Mouse (Mus musculus) right cerebral cortex, adult 2 months (tissue): Measurements from ENCODE around the gene Chchd6.

Experiments used
- DNase-seq, 2 experiments: peaks; one replicate each; pipeline ENCODE4 v3.0.0; 2021 to 2022; ENCODE audit warnings: low spot score in 2 of 2

The Chchd6 gene

DNA sequence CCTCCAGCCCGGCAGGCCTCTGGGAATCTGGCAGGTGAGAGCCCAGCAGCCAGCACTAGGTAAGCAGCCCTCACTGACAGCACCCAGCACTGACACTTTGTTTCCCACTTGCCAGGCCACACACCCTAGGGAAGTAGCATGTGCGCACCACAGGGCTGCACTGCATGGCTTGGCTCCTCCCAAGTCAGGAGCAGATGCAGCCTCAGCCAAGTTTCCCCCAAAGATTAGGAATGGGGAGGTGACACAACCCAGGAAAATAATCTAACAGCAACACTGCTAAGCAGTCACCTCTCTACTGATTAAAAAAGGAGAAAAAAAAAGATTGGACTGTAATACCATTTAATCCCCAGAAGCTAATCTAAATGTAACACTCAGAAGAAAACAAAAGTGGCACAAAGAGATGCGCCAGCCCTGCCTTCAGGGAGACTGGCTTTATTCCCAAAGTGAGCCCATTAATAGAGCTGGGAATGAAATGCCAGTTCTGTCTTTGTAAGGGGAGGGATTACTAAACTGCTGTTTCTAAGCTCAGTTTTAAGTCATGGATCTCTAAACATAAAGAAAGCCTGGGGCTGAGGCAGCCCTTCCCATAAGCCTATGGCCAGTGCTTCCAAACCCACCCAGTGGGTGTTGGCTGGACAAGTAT is 188.1 kb downstream of the Chchd6 start:
- DNase-seq = no peak

- DNase-seq = no peak
These were observed 190.5 kb downstream of the Chchd6 start for GRCm38 (mm10) chr6:89404964-89405363.

- DNase-seq = no peak
These were observed 191.9 kb downstream of the Chchd6 start for GRCm38 (mm10) chr6:89403257-89404225.

DNA sequence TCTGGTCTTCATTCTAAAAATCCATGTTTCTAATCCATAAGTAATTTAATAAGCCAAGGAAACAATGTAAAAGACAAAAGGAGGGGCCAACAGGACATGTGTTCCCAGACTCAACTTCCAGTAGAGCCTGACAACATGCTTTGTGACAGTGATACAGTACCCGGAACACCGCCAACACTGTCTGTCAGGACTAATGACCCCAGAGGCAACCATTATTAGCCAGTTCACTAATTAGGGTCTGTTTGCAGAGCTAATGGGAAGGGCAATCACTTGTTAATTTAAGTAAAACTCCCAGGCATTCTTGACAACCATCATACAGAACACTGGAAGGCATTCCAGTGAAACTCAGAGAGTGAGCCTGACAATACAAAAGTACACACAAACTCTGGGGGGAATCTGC is 193.0 kb downstream of the Chchd6 start:
- no peak for DNase-seq

- no peak for DNase-seq
These were observed 195.9 kb downstream of the Chchd6 start for GRCm38 (mm10) chr6:89399564-89399963.

DNA sequence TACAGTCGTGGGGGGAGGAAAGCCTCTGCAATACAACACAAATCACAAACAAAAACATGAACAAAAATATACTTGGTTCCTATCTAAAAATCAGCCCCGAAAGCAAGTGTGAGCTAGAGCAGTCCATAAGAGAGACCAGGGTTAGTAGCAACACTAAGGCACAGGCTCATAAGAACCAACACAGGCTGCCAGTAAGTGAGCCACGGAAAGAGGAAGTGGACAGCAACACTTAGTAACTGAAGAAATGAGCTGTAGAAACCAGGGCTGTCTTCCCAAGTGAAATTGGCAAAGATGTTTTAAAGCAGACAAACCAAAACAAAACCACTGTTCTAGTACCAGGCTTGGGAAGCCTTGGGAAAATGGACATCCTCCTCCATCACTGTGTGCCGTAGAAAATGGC is 197.5 kb downstream of the Chchd6 start:
- DNase-seq = no peak

- DNase-seq = peak in 1 of 2 experiments; percentile 15
These were observed 201.6 kb downstream of the Chchd6 start for GRCm38 (mm10) chr6:89393820-89394219.

- DNase-seq = no peak
These were observed 203.2 kb downstream of the Chchd6 start for GRCm38 (mm10) chr6:89392213-89392612.

GRCm38 (mm10) chr6:89389771-89390170 is 205.7 kb downstream of the Chchd6 start:
- no peak for DNase-seq

GRCm38 (mm10) chr6:89386956-89387355 is 208.5 kb downstream of the Chchd6 start:
- DNase-seq = no peak

DNA sequence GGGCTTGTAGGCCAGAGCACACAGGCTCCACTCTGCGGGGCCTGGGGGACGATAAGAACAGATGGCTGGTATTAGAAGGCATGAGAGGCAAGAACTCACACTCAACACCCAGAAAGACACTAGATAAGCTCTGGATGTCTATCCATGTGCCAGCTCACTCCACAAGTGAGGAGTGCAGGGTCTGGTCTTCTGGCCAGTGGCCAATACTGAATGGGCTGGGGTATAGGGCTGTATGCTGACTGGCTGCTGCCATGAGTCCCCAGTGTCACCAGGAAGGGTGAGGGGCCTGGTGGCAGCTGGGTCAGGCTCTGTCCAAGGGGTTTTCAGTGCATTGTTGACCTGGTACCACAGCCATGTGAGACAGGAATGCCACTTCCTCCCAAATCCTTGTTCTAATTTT is 210.8 kb downstream of the Chchd6 start:
- DNase-seq = no peak

DNA sequence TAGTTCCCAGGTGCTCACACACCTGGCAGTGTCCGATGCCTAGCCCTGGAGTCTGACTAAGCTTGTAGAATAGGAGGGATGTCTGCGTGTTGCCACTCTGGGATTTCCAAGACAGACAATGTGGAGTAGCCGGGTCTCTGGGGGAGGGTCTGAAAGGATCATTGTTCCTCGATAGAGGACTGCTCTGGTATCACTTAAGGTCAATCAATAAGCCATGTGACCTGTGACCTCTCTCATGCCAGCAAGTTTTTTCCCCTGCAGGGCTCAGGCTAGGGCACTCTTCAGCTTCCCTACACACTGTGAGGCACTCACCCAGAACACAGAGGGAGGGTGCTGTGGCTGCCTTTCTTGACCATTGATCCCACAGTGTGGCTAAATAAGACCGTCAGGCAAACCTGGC is 213.6 kb downstream of the Chchd6 start:
- no peak for DNase-seq

GRCm38 (mm10) chr6:89381172-89381571 is 214.3 kb downstream of the Chchd6 start:
- no peak for DNase-seq

- DNase-seq = no peak
These were observed 214.7 kb downstream of the Chchd6 start for GRCm38 (mm10) chr6:89380751-89381150.

DNA sequence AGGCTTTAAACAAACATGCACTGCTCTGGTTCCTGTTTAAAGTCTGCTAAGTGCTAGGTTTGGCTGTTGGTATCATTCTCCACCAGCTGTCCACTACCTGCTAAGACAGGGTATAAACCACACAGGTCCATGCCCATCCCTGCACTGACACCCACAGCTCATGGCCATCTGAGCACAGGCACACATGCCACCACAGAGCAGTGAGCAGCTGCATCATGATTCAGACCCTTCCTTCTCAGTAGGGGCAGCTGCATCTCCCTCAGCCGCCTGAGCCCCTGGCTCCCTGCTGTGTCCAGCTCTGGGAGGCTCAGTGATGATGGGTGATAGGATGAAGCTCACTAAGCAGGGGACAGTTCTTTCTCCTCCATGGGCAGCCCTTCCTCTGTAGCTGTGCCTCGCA is 217.2 kb downstream of the Chchd6 start:
- no peak for DNase-seq

DNA sequence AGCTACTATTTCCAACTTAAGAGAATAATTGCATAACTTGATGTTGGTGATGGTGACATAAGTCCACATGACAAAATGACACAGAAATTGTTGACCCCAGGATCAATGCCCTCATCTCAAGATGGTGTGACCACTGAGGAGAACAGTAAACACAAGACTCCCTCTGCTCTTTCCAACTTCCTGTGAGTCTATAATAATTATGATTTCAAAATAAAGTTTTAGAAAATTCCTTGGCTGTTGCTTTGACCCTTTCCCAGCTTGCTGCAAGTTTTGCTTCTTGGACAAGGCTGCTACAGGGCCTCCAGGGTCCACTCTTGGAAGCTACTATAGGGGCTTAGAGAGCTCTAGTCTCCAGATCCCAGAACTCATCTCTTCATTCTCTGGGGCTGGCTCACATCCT is 226.6 kb downstream of the Chchd6 start:
- no peak for DNase-seq

DNA sequence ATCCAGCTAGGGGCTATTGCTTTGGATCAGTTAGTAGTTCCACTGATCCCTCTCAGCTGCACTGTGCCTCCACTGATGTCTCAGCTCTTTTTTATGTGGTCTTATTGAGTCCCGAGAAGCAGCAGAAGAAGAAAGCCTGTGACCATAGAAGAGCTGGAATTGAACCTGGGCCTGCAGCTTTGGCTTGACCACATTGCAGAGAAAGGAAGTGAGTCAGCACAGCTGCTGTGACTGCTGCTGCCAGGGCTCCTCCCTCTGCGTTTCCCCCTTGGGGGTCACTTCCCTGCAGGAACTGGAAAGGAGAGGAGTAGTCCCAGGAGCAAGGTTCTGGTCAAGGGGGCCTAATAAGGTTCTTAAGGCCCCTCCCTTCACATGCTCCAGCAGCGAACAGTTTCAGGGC is 231.1 kb downstream of the Chchd6 start:
- DNase-seq = no peak

- DNase-seq = peak in 1 of 2 experiments; percentile 42
These were observed 232.4 kb downstream of the Chchd6 start for GRCm38 (mm10) chr6:89363107-89363451.

DNA sequence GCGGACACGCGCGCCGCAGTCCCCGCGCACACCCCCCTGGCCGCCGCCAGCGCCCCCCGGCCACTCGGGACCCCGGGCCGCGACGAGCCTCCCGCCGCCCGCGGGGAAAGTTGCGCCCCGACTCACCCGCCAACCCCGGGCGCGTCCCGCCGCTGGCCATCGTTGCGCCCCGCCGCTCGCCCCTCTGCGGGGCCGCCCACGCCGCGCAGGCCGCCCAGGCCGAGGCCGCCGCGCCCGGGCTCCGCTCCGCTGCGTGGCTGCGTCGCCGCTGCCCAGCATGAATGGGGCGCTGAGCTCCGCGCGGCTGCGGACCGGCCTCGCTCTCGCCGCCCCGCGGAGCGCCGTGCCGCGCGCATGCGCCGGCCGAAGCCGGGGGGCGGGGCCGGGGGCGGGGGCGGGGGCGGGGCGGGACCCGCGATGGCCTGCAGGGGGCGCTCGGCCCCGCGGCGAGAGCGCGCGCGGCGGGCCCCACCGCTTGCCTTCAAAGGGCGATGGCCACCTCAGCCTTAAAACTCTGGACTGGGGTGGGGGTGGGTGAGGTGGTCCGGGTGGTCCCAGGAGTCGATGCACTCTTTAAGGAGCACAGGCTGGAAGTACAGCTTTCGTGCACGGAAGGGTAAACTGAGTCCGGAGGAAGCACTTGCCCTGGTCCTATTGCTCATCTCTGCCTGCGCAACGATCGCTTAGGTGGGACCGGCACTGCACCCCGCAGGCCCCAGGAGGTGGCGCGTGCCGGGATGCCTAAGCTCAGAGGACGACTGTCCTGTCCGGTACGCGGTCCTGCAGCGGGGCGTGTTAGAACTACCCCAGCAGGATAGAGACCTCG is 233.0 kb downstream of the Chchd6 start, which contains the start of gene Plxna1:
Gene Plxna1 (minus strand): TSS at position 340 of the 826 bp plus-strand sequence.
- peak; percentile 44 to 64 for DNase-seq

DNA sequence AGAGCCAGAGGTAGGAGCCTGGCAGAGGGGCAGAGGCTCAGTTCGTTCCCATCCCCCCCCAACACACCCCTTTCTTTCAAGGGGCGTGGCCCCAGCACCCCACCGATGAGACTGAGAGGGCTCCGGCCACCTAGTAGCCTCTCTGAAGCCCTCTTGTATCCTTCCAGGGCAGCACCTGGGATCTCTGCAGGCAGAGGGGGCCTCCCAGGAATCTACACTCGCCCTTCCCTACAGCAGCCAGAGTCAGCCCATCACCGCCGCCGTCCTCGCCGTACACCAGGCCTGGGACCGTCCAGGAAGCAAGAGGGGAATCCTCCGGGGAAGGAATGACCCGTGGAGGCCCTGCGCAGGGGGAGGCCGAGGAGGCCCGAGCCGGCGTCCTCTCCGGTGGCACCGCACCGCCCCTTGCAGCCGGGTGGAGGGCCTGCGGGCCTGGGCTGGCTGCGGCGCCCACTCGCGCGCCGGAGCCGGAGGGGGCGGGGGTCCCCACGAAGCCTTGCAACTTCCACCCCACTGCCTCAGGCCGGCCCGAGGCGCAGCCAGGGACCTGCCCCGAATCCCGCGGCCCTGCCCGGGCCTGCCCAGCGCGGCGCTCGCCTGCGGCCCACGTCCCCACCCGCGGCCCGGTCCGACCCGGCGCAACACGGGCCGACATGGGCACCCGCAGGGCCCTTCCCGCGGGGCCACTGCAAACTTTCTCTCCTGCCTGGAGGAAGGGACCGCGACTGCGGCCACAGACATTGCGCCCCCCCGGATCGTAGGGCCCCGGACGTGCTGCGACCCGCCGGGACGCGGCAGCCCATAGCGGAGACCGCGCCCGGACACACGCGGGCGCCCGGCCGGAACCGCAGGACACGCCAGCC is 233.8 kb downstream of the Chchd6 start:
- DNase-seq = no peak
